Mouse (Mus musculus): ENCODE measurements around the gene Vsx2. TPM values are rescaled to one million over a fixed set of nuclear protein-coding genes. Genes with fewer than 3 reads are reported as not detected.

The Vsx2 gene
- polyA plus RNA-seq, 1 experiment: 5.8 TPM

- TF ChIP-seq POLR2A (IDR thresholded peaks at IDR 0.05; ENCODE audit: borderline replicate concordance, extremely low read depth, insufficient read depth, insufficient read length, poor library complexity, severe bottlenecking): no peak
- peak; percentile 99 for TF ChIP-seq CTCF (IDR thresholded peaks at IDR 0.05; ENCODE audit: borderline replicate concordance, extremely low read depth, insufficient read depth, insufficient read length)
- peak; percentile 79 for DNase-seq (ENCODE audit: low read depth)
These were observed 23.5 kb upstream of the Vsx2 start for GRCm38 (mm10) chr12:84546028-84546427.

- no peak for TF ChIP-seq CTCF (IDR thresholded peaks at IDR 0.05; ENCODE audit: borderline replicate concordance, extremely low read depth, insufficient read depth, insufficient read length)
- TF ChIP-seq POLR2A (IDR thresholded peaks at IDR 0.05; ENCODE audit: borderline replicate concordance, extremely low read depth, insufficient read depth, insufficient read length, poor library complexity, severe bottlenecking): no peak
- no peak for DNase-seq (ENCODE audit: low read depth)
These were observed 22.9 kb upstream of the Vsx2 start for GRCm38 (mm10) chr12:84546577-84547085.

GRCm38 (mm10) chr12:84548251-84548650 is 21.3 kb upstream of the Vsx2 start:
- DNase-seq (ENCODE audit: low read depth): peak; percentile 32
- no peak for TF ChIP-seq CTCF (IDR thresholded peaks at IDR 0.05; ENCODE audit: borderline replicate concordance, extremely low read depth, insufficient read depth, insufficient read length)
- TF ChIP-seq POLR2A (IDR thresholded peaks at IDR 0.05; ENCODE audit: borderline replicate concordance, extremely low read depth, insufficient read depth, insufficient read length, poor library complexity, severe bottlenecking): no peak

- no peak for DNase-seq (ENCODE audit: low read depth)
- no peak for TF ChIP-seq POLR2A (IDR thresholded peaks at IDR 0.05; ENCODE audit: borderline replicate concordance, extremely low read depth, insufficient read depth, insufficient read length, poor library complexity, severe bottlenecking)
- no peak for TF ChIP-seq CTCF (IDR thresholded peaks at IDR 0.05; ENCODE audit: borderline replicate concordance, extremely low read depth, insufficient read depth, insufficient read length)
These were observed 14.3 kb upstream of the Vsx2 start for GRCm38 (mm10) chr12:84555218-84555617.

- DNase-seq (ENCODE audit: low read depth): no peak
- TF ChIP-seq CTCF (IDR thresholded peaks at IDR 0.05; ENCODE audit: borderline replicate concordance, extremely low read depth, insufficient read depth, insufficient read length) (peak; percentile 38; the same call in 1 of the 2 replicates), POLR2A (IDR thresholded peaks at IDR 0.05; ENCODE audit: borderline replicate concordance, extremely low read depth, insufficient read depth, insufficient read length, poor library complexity, severe bottlenecking) (no peak)
These were observed 7.0 kb upstream of the Vsx2 start for GRCm38 (mm10) chr12:84562558-84562957.

GRCm38 (mm10) chr12:84567576-84567975 is 2.0 kb upstream of the Vsx2 start:
- TF ChIP-seq CTCF (IDR thresholded peaks at IDR 0.05; ENCODE audit: borderline replicate concordance, extremely low read depth, insufficient read depth, insufficient read length) (no peak), POLR2A (IDR thresholded peaks at IDR 0.05; ENCODE audit: borderline replicate concordance, extremely low read depth, insufficient read depth, insufficient read length, poor library complexity, severe bottlenecking) (no peak)
- DNase-seq (ENCODE audit: low read depth): no peak

GRCm38 (mm10) chr12:84569976-84570693 is 573 bp downstream of the Vsx2 start:
- no peak for TF ChIP-seq POLR2A (IDR thresholded peaks at IDR 0.05; ENCODE audit: borderline replicate concordance, extremely low read depth, insufficient read depth, insufficient read length, poor library complexity, severe bottlenecking)
- TF ChIP-seq CTCF (IDR thresholded peaks at IDR 0.05; ENCODE audit: borderline replicate concordance, extremely low read depth, insufficient read depth, insufficient read length): no peak
- DNase-seq (ENCODE audit: low read depth): peak; percentile 19

- TF ChIP-seq POLR2A (IDR thresholded peaks at IDR 0.05; ENCODE audit: borderline replicate concordance, extremely low read depth, insufficient read depth, insufficient read length, poor library complexity, severe bottlenecking) (no peak), CTCF (IDR thresholded peaks at IDR 0.05; ENCODE audit: borderline replicate concordance, extremely low read depth, insufficient read depth, insufficient read length) (no peak)
- peak; percentile 43 for DNase-seq (ENCODE audit: low read depth)
These were observed 1.3 kb downstream of the Vsx2 start for GRCm38 (mm10) chr12:84570694-84571415.

- peak; percentile 41 for DNase-seq (ENCODE audit: low read depth)
- no peak for TF ChIP-seq POLR2A (IDR thresholded peaks at IDR 0.05; ENCODE audit: borderline replicate concordance, extremely low read depth, insufficient read depth, insufficient read length, poor library complexity, severe bottlenecking)
- no peak for TF ChIP-seq CTCF (IDR thresholded peaks at IDR 0.05; ENCODE audit: borderline replicate concordance, extremely low read depth, insufficient read depth, insufficient read length)
These were observed 2.1 kb downstream of the Vsx2 start for GRCm38 (mm10) chr12:84571466-84572340.

GRCm38 (mm10) chr12:84572341-84572720 is 2.8 kb downstream of the Vsx2 start:
- no peak for DNase-seq (ENCODE audit: low read depth)
- TF ChIP-seq CTCF (IDR thresholded peaks at IDR 0.05; ENCODE audit: borderline replicate concordance, extremely low read depth, insufficient read depth, insufficient read length) (no peak), POLR2A (IDR thresholded peaks at IDR 0.05; ENCODE audit: borderline replicate concordance, extremely low read depth, insufficient read depth, insufficient read length, poor library complexity, severe bottlenecking) (no peak)

GRCm38 (mm10) chr12:84573094-84573493 is 3.5 kb downstream of the Vsx2 start:
- DNase-seq (ENCODE audit: low read depth): no peak
- no peak for TF ChIP-seq CTCF (IDR thresholded peaks at IDR 0.05; ENCODE audit: borderline replicate concordance, extremely low read depth, insufficient read depth, insufficient read length)
- TF ChIP-seq POLR2A (IDR thresholded peaks at IDR 0.05; ENCODE audit: borderline replicate concordance, extremely low read depth, insufficient read depth, insufficient read length, poor library complexity, severe bottlenecking): no peak

All from brain, embryonic 14.5 days (tissue).